Mouse (Mus musculus): ENCODE measurements at regions not wholly inside any gene's neighbourhood (a gene's known extent, or its start where the extent isn't known, plus 50 kb on each side); places are given as distances from the start of the nearest gene placed in this dataset.

GRCm38 (mm10) chr10:17260615-17261014, 462.4 kb upstream of the Cited2 start:
- DNase-seq (ENCODE audit: low spot score) (no peak), ATAC-seq (ENCODE audit: insufficient read depth, low FRiP score, low TSS enrichment) (no peak)
- Histone ChIP-seq H3K4me3 (ENCODE audit: low read depth, low read length) (no peak overlapping the region), H3K9me3 (ENCODE audit: control insufficient read depth, low read length) (no peaks in the 10 kb centered on the region), H3K27ac (ENCODE audit: low read depth, low read length) (no peak overlapping the region), H3K4me2 (ENCODE audit: low read depth) (no peak overlapping the region), H3K9ac (ENCODE audit: low read length) (no peak overlapping the region), H3K4me1 (ENCODE audit: control insufficient read depth, insufficient read depth, low read length) (no peaks in the 10 kb centered on the region), H3K27me3 (ENCODE audit: control insufficient read depth, insufficient read depth, low read length) (no peaks in the 10 kb centered on the region), H3K36me3 (ENCODE audit: control insufficient read depth, insufficient read depth, low read length) (no peaks in the 10 kb centered on the region)
- 82% methylated on average over 4 of the region's 4 CpGs for WGBS

GRCm38 (mm10) chr10:17261192-17261824, 461.7 kb upstream of the Cited2 start:
- no peaks in the 10 kb centered on the region for H3K4me1 ChIP-seq (ENCODE audit: control insufficient read depth, insufficient read depth, low read length)
- ATAC-seq (ENCODE audit: insufficient read depth, low FRiP score, low TSS enrichment), result no peak
- H3K9ac ChIP-seq (ENCODE audit: low read length), result no peak overlapping the region
- no peaks in the 10 kb centered on the region for H3K9me3 ChIP-seq (ENCODE audit: control insufficient read depth, low read length)
- no peak for DNase-seq (ENCODE audit: low spot score)
- no peaks in the 10 kb centered on the region for H3K27me3 ChIP-seq (ENCODE audit: control insufficient read depth, insufficient read depth, low read length)
- no peak overlapping the region for H3K4me2 ChIP-seq (ENCODE audit: low read depth)
- no peak overlapping the region for H3K4me3 ChIP-seq (ENCODE audit: low read depth, low read length)
- H3K27ac ChIP-seq (ENCODE audit: low read depth, low read length), result no peak overlapping the region
- H3K36me3 ChIP-seq (ENCODE audit: control insufficient read depth, insufficient read depth, low read length), result no peaks in the 10 kb centered on the region
- 35% methylated on average over 4 of the region's 4 CpGs for WGBS

- Histone ChIP-seq H3K27ac (ENCODE audit: low read depth, low read length) (no peak overlapping the region), H3K9me3 (ENCODE audit: control insufficient read depth, low read length) (no peaks in the 10 kb centered on the region), H3K9ac (ENCODE audit: low read length) (no peak overlapping the region), H3K36me3 (ENCODE audit: control insufficient read depth, insufficient read depth, low read length) (no peaks in the 10 kb centered on the region), H3K4me2 (ENCODE audit: low read depth) (no peak overlapping the region), H3K4me3 (ENCODE audit: low read depth, low read length) (no peak overlapping the region), H3K4me1 (ENCODE audit: control insufficient read depth, insufficient read depth, low read length) (no peaks in the 10 kb centered on the region), H3K27me3 (ENCODE audit: control insufficient read depth, insufficient read depth, low read length) (no peaks in the 10 kb centered on the region)
- WGBS, result 20% methylated on average over 3 of the region's 3 CpGs
- DNase-seq (ENCODE audit: low spot score) (no peak), ATAC-seq (ENCODE audit: insufficient read depth, low FRiP score, low TSS enrichment) (no peak)
Observed at GRCm38 (mm10) chr10:17261825-17262205, 461.2 kb upstream of the Cited2 start.

- DNase-seq (ENCODE audit: low spot score) (no peak), ATAC-seq (ENCODE audit: insufficient read depth, low FRiP score, low TSS enrichment) (no peak)
- H3K27ac ChIP-seq (ENCODE audit: low read depth, low read length), result no peak overlapping the region
- no peaks in the 10 kb centered on the region for H3K36me3 ChIP-seq (ENCODE audit: control insufficient read depth, insufficient read depth, low read length)
- no peak overlapping the region for H3K4me3 ChIP-seq (ENCODE audit: low read depth, low read length)
- no peak overlapping the region for H3K9ac ChIP-seq (ENCODE audit: low read length)
- no peaks in the 10 kb centered on the region for H3K4me1 ChIP-seq (ENCODE audit: control insufficient read depth, insufficient read depth, low read length)
- H3K9me3 ChIP-seq (ENCODE audit: control insufficient read depth, low read length), result no peaks in the 10 kb centered on the region
- WGBS, result 87% methylated on average over 5 of the region's 5 CpGs
- H3K4me2 ChIP-seq (ENCODE audit: low read depth), result no peak overlapping the region
- H3K27me3 ChIP-seq (ENCODE audit: control insufficient read depth, insufficient read depth, low read length), result no peaks in the 10 kb centered on the region
Observed at GRCm38 (mm10) chr10:17272646-17273045, 450.4 kb upstream of the Cited2 start.

- H3K9ac ChIP-seq (ENCODE audit: low read length), result no peak overlapping the region
- ATAC-seq (ENCODE audit: insufficient read depth, low FRiP score, low TSS enrichment), result no peak
- no peaks in the 10 kb centered on the region for H3K27me3 ChIP-seq (ENCODE audit: control insufficient read depth, insufficient read depth, low read length)
- H3K4me3 ChIP-seq (ENCODE audit: low read depth, low read length), result no peak overlapping the region
- no peak for DNase-seq (ENCODE audit: low spot score)
- no peaks in the 10 kb centered on the region for H3K36me3 ChIP-seq (ENCODE audit: control insufficient read depth, insufficient read depth, low read length)
- no peaks in the 10 kb centered on the region for H3K4me1 ChIP-seq (ENCODE audit: control insufficient read depth, insufficient read depth, low read length)
- H3K27ac ChIP-seq (ENCODE audit: low read depth, low read length), result no peak overlapping the region
- no peaks in the 10 kb centered on the region for H3K9me3 ChIP-seq (ENCODE audit: control insufficient read depth, low read length)
- no peak overlapping the region for H3K4me2 ChIP-seq (ENCODE audit: low read depth)
- 83% methylated on average over 3 of the region's 3 CpGs for WGBS
Observed at GRCm38 (mm10) chr10:17273855-17274254, 449.2 kb upstream of the Cited2 start.

- no peak overlapping the region for H3K9ac ChIP-seq (ENCODE audit: low read length)
- no peaks in the 10 kb centered on the region for H3K27me3 ChIP-seq (ENCODE audit: control insufficient read depth, insufficient read depth, low read length)
- ATAC-seq (ENCODE audit: insufficient read depth, low FRiP score, low TSS enrichment) (no peak), DNase-seq (ENCODE audit: low spot score) (no peak)
- H3K27ac ChIP-seq (ENCODE audit: low read depth, low read length), result no peak overlapping the region
- H3K9me3 ChIP-seq (ENCODE audit: control insufficient read depth, low read length), result no peaks in the 10 kb centered on the region
- no peaks in the 10 kb centered on the region for H3K4me1 ChIP-seq (ENCODE audit: control insufficient read depth, insufficient read depth, low read length)
- no peak overlapping the region for H3K4me2 ChIP-seq (ENCODE audit: low read depth)
- no peak overlapping the region for H3K4me3 ChIP-seq (ENCODE audit: low read depth, low read length)
- WGBS, result 96% methylated on average over 1 of the region's 1 CpGs
- H3K36me3 ChIP-seq (ENCODE audit: control insufficient read depth, insufficient read depth, low read length), result no peaks in the 10 kb centered on the region
Observed at GRCm38 (mm10) chr10:17275214-17275613, 447.8 kb upstream of the Cited2 start.

GRCm38 (mm10) chr10:17277911-17278310, 445.1 kb upstream of the Cited2 start:
- no peak for DNase-seq (ENCODE audit: low spot score)
- no peak overlapping the region for H3K4me2 ChIP-seq (ENCODE audit: low read depth)
- H3K27me3 ChIP-seq (ENCODE audit: control insufficient read depth, insufficient read depth, low read length), result no peaks in the 10 kb centered on the region
- no peak overlapping the region for H3K4me3 ChIP-seq (ENCODE audit: low read depth, low read length)
- H3K27ac ChIP-seq (ENCODE audit: low read depth, low read length), result no peak overlapping the region
- no peak overlapping the region for H3K9ac ChIP-seq (ENCODE audit: low read length)
- no peaks in the 10 kb centered on the region for H3K4me1 ChIP-seq (ENCODE audit: control insufficient read depth, insufficient read depth, low read length)
- H3K36me3 ChIP-seq (ENCODE audit: control insufficient read depth, insufficient read depth, low read length), result no peaks in the 10 kb centered on the region
- H3K9me3 ChIP-seq (ENCODE audit: control insufficient read depth, low read length), result no peaks in the 10 kb centered on the region
- no peak for ATAC-seq (ENCODE audit: insufficient read depth, low FRiP score, low TSS enrichment)

- Histone ChIP-seq H3K27me3 (ENCODE audit: control insufficient read depth, insufficient read depth, low read length) (no peaks in the 10 kb centered on the region), H3K27ac (ENCODE audit: low read depth, low read length) (no peak overlapping the region), H3K4me3 (ENCODE audit: low read depth, low read length) (no peak overlapping the region), H3K4me1 (ENCODE audit: control insufficient read depth, insufficient read depth, low read length) (no peaks in the 10 kb centered on the region), H3K36me3 (ENCODE audit: control insufficient read depth, insufficient read depth, low read length) (no peaks in the 10 kb centered on the region), H3K9ac (ENCODE audit: low read length) (no peak overlapping the region), H3K4me2 (ENCODE audit: low read depth) (no peak overlapping the region), H3K9me3 (ENCODE audit: control insufficient read depth, low read length) (no peaks in the 10 kb centered on the region)
- 91% methylated on average over 5 of the region's 5 CpGs for WGBS
- ATAC-seq (ENCODE audit: insufficient read depth, low FRiP score, low TSS enrichment) (no peak), DNase-seq (ENCODE audit: low spot score) (no peak)
Observed at GRCm38 (mm10) chr10:17284858-17285257, 438.2 kb upstream of the Cited2 start.

GRCm38 (mm10) chr10:17287141-17287540, 435.9 kb upstream of the Cited2 start:
- 85% methylated on average over 2 of the region's 2 CpGs for WGBS

More at GRCm38 (mm10) chr10:17287141-17287540, 435.9 kb upstream of the Cited2 start:
- H3K4me2 ChIP-seq (ENCODE audit: low read depth), result no peak overlapping the region
- H3K27ac ChIP-seq (ENCODE audit: low read depth, low read length), result no peak overlapping the region
- no peak overlapping the region for H3K9ac ChIP-seq (ENCODE audit: low read length)
- no peak overlapping the region for H3K4me3 ChIP-seq (ENCODE audit: low read depth, low read length)
- H3K4me1 ChIP-seq (ENCODE audit: control insufficient read depth, insufficient read depth, low read length), result no peaks in the 10 kb centered on the region
- DNase-seq (ENCODE audit: low spot score) (no peak), ATAC-seq (ENCODE audit: insufficient read depth, low FRiP score, low TSS enrichment) (no peak)
- H3K36me3 ChIP-seq (ENCODE audit: control insufficient read depth, insufficient read depth, low read length), result no peaks in the 10 kb centered on the region
- H3K9me3 ChIP-seq (ENCODE audit: control insufficient read depth, low read length), result no peaks in the 10 kb centered on the region
- no peaks in the 10 kb centered on the region for H3K27me3 ChIP-seq (ENCODE audit: control insufficient read depth, insufficient read depth, low read length)
